Mouse (Mus musculus): ENCODE measurements around the gene Apoc1. TPM values are rescaled to one million over a fixed set of nuclear protein-coding genes. Genes with fewer than 3 reads are reported as not detected.

Gene Apoc1
- total and polyA plus RNA-seq, 2 experiments from 2014 or later, result 3.0 to 5.3 TPM

DNA sequence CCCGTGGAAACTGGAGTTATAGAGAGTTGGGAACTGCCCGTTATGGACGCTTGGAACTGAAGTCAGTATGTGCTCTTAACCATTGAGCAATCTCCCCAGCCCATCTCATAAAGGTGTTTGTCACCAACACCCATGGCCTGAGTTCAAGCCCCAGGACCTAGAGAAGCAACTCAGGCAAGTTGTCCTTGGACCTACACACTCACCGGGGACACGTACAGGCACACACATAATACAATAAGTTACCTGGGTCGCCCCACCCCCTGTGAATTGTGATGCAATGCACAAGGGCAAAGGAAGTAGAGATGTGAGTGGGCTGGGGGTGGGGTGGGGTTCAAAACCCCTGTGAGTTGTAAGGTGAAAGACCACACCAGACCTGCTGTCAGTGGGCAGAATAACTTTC lies 5.9 kb downstream of the Apoc1 start:
- no peak for TF ChIP-seq CTCF (IDR thresholded peaks at IDR 0.05; ENCODE audit: low read depth)
- Histone ChIP-seq H3K27me3 (ENCODE audit: insufficient read depth, low read length) (no peaks in the 10 kb centered on the region), H3K36me3 (ENCODE audit: insufficient read depth) (no peaks in the 10 kb centered on the region), H3K4me1 (ENCODE audit: insufficient read depth) (no peaks in the 10 kb centered on the region), H3K27ac (ENCODE audit: low read depth, low read length) (no peak overlapping the region), H3K4me2 (ENCODE audit: low read depth) (no peak overlapping the region), H3K4me3 (ENCODE audit: low read depth, low read length) (no peak overlapping the region), H3K9me3 (ENCODE audit: low read length) (no peaks in the 10 kb centered on the region), H3K9ac (no peak overlapping the region)
- ATAC-seq (no peak), DNase-seq (no peak)
- 91% methylated on average over 6 of the region's 6 CpGs for WGBS

DNA sequence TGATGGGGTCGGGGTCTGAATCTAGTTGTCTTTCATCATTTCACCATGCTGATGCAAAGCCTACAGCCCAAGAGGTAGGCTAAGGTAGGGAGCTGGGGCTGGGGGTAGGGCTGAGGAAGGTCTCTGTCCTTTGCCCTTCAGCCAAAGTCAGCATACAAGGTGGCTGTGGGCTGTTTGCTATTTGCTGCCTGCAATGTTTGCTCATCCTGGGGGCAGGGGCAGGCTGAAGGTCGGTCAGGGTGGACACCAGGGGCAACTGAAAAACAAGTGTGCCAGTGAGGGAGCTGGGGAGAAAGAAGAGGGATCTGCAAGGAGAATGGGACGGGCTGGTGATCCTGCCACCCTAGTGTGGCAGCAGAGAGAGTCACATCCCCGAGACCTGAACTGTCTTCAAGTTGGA lies 7.1 kb downstream of the Apoc1 start:
- WGBS, result 57% methylated on average over 4 of the region's 4 CpGs
- Histone ChIP-seq H3K36me3 (ENCODE audit: insufficient read depth) (no peaks in the 10 kb centered on the region), H3K9me3 (ENCODE audit: low read length) (no peaks in the 10 kb centered on the region), H3K4me2 (ENCODE audit: low read depth) (no peak overlapping the region), H3K4me1 (ENCODE audit: insufficient read depth) (no peaks in the 10 kb centered on the region), H3K9ac (no peak overlapping the region), H3K27ac (ENCODE audit: low read depth, low read length) (no peak overlapping the region), H3K4me3 (ENCODE audit: low read depth, low read length) (no peak overlapping the region), H3K27me3 (ENCODE audit: insufficient read depth, low read length) (no peaks in the 10 kb centered on the region)
- DNase-seq, result no peak
- ATAC-seq, result no peak
- TF ChIP-seq CTCF (IDR thresholded peaks at IDR 0.05; ENCODE audit: low read depth), result no peak

DNA sequence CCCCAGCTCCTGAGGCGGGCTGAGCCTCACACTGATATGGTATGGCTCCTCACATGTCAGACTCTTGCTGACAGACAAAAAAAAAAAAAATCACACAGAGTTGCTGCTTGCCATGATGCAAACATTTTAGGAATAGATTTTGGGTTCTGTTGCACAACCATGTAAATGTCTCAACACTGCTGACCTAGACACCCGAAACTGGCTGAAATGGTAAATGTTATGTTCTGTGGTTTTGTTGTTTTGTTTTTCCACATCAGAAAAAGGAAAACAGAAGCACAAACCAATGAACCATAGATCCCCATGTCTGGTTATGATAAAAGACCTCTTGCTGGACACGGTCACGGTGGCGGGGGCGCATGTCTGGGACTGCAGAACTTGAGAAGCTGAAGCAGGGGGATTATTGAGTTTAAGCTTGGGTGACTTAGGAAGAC lies 8.7 kb downstream of the Apoc1 start:
- Histone ChIP-seq H3K9ac (no peak overlapping the region), H3K4me3 (ENCODE audit: low read depth, low read length) (no peak overlapping the region), H3K4me2 (ENCODE audit: low read depth) (no peak overlapping the region), H3K4me1 (ENCODE audit: insufficient read depth) (no peaks in the 10 kb centered on the region), H3K9me3 (ENCODE audit: low read length) (no peaks in the 10 kb centered on the region), H3K36me3 (ENCODE audit: insufficient read depth) (no peaks in the 10 kb centered on the region), H3K27me3 (ENCODE audit: insufficient read depth, low read length) (no peaks in the 10 kb centered on the region), H3K27ac (ENCODE audit: low read depth, low read length) (no peak overlapping the region)
- DNase-seq, result no peak
- no peak for TF ChIP-seq CTCF (IDR thresholded peaks at IDR 0.05; ENCODE audit: low read depth)
- 85% methylated on average over 6 of the region's 6 CpGs for WGBS
- ATAC-seq, result no peak

DNA sequence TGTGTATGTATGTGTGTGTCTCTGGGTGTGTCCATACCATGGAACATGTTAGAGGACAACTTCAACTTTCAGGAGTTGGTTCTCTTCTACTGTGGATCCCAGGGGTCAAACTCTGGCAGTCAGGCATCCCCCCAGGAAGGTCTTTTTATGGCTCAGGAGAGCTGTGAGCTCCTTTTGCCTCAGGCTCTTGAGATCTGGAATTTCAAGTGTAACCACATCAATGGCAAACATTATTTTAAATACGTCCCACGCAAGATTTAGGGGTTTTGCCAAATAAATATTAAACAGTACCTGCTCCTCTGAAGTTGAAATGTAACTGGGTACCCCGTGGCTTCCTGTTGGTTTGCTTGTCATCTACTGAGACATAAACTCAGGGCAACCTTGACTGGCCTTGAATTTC lies 9.5 kb downstream of the Apoc1 start:
- no peak overlapping the region for H3K4me3 ChIP-seq (ENCODE audit: low read depth, low read length)
- H3K36me3 ChIP-seq (ENCODE audit: insufficient read depth), result no peaks in the 10 kb centered on the region
- no peak for ATAC-seq
- no peak for TF ChIP-seq CTCF (IDR thresholded peaks at IDR 0.05; ENCODE audit: low read depth)
- H3K9ac ChIP-seq, result no peak overlapping the region
- H3K4me1 ChIP-seq (ENCODE audit: insufficient read depth), result no peaks in the 10 kb centered on the region
- no peak overlapping the region for H3K27ac ChIP-seq (ENCODE audit: low read depth, low read length)
- WGBS, result 86% methylated on average over 3 of the region's 3 CpGs
- H3K9me3 ChIP-seq (ENCODE audit: low read length), result no peaks in the 10 kb centered on the region
- no peaks in the 10 kb centered on the region for H3K27me3 ChIP-seq (ENCODE audit: insufficient read depth, low read length)
- DNase-seq, result no peak
- H3K4me2 ChIP-seq (ENCODE audit: low read depth), result no peak overlapping the region

DNA sequence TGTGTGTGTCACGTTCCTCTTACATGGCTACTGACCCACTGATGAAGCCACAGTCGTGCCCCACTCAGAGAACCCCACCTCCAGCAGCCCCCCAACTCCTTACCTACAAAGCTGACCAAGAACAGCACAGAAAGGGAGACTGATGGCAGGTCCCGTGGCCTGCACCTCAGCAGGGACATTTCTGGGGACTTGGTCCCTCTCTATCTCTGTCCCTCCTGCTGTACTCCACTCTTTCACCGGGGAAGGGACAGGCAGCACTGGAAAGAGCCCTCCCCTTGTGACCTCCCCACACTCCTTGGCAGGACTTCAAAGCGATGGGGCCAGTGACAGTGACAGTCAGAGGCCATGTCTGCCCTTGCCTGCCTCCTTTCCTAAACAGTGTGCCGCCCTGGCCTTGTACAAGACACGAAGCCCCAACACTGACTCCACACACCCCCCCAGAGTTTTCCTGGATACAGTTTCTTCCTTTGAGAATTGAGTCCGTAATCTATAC lies 11.2 kb downstream of the Apoc1 start, which contains the start of the genes Gm44805 and Apoc4:
Gene Gm44805 (minus strand): TSS at position 222 of the 493 bp plus-strand sequence.
Gene Apoc4 (minus strand): TSS at position 278 of the 493 bp plus-strand sequence.
- Histone ChIP-seq H3K9ac (no peak within 1 kb of the TSS), H3K9me3 (ENCODE audit: low read length) (no peaks in the 10 kb centered on the region), H3K27me3 (ENCODE audit: insufficient read depth, low read length) (no peaks in the 10 kb centered on the region), H3K4me3 (ENCODE audit: low read depth, low read length) (no peak within 1 kb of the TSS), H3K4me1 (ENCODE audit: insufficient read depth) (no peaks in the 10 kb centered on the region), H3K36me3 (ENCODE audit: insufficient read depth) (no peaks in the 10 kb centered on the region), H3K4me2 (ENCODE audit: low read depth) (no peak within 1 kb of the TSS), H3K27ac (ENCODE audit: low read depth, low read length) (no peak within 1 kb of the TSS)
- ATAC-seq, result no peak
- TF ChIP-seq CTCF (IDR thresholded peaks at IDR 0.05; ENCODE audit: low read depth), result no peak
- WGBS, result 61% methylated on average over 8 of the region's 8 CpGs
- no peak for DNase-seq

DNA sequence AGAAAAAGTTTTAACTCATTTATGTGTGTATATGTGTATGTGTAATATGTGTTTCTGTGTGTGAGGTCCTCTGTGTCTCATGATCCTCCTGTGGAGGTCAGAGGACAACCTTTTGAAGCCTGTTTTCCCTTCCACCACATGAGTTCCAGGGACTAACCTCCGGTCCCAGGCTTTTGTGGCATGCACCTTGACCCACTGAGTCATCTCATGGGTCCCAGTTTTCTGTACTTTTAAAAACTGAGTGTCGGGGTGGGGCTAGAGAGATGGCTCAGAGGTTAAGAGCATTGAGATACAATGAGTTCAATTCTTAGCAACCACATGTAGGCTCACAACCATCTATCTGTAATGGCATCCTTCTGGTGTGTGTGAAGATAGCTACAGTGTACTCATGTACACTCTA lies 11.8 kb downstream of the Apoc1 start:
- H3K36me3 ChIP-seq (ENCODE audit: insufficient read depth), result no peaks in the 10 kb centered on the region
- H3K27ac ChIP-seq (ENCODE audit: low read depth, low read length), result no peak overlapping the region
- no peak overlapping the region for H3K4me3 ChIP-seq (ENCODE audit: low read depth, low read length)
- H3K27me3 ChIP-seq (ENCODE audit: insufficient read depth, low read length), result no peaks in the 10 kb centered on the region
- H3K4me2 ChIP-seq (ENCODE audit: low read depth), result no peak overlapping the region
- DNase-seq (no peak), ATAC-seq (no peak)
- 82% methylated on average over 2 of the region's 2 CpGs for WGBS
- TF ChIP-seq CTCF (IDR thresholded peaks at IDR 0.05; ENCODE audit: low read depth), result no peak
- H3K4me1 ChIP-seq (ENCODE audit: insufficient read depth), result no peaks in the 10 kb centered on the region
- H3K9ac ChIP-seq, result no peak overlapping the region
- H3K9me3 ChIP-seq (ENCODE audit: low read length), result no peaks in the 10 kb centered on the region

DNA sequence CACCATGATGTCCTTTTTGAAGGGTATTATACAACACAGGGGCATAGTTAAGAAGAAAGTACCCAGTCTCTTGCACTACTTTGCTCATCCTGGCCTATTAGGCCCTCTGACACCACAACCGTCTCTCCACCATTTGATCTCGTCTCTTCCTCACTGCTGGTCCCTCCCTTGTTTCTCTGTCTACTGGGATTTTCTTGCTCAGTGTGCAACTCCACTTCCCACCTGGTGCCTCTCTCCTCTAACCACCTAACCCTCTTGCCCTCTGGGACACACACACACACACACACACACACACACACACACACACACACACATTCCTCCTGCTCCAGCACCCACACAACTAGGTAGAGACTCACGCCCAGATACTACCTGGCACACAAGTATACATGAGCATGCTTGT lies 13.6 kb downstream of the Apoc1 start:
- WGBS, result 89% methylated on average over 3 of the region's 3 CpGs
- no peaks in the 10 kb centered on the region for H3K4me1 ChIP-seq (ENCODE audit: insufficient read depth)

More for the DNA sequence above, 13.6 kb downstream of the Apoc1 start:
- Histone ChIP-seq H3K4me2 (ENCODE audit: low read depth) (no peak overlapping the region), H3K9ac (no peak overlapping the region), H3K4me3 (ENCODE audit: low read depth, low read length) (no peak overlapping the region), H3K27me3 (ENCODE audit: insufficient read depth, low read length) (no peaks in the 10 kb centered on the region), H3K36me3 (ENCODE audit: insufficient read depth) (no peaks in the 10 kb centered on the region), H3K9me3 (ENCODE audit: low read length) (no peaks in the 10 kb centered on the region), H3K27ac (ENCODE audit: low read depth, low read length) (no peak overlapping the region)
- no peak for ATAC-seq
- no peak for TF ChIP-seq CTCF (IDR thresholded peaks at IDR 0.05; ENCODE audit: low read depth)
- no peak for DNase-seq

All from forebrain, postnatal 0 days (tissue).